Mouse (Mus musculus) spleen, postnatal 14 days (tissue): ENCODE results near the gene Rps6kb1.
A peak's percentile ranks its signal among the peaks of the same experiment; 100 is the strongest.

ENCODE experiments used
- DNase-seq, 2 experiments: peaks; one replicate each; pipeline ENCODE4 v3.0.0; 2021 to 2022; ENCODE audit warnings: low spot score in 2 of 2

The Rps6kb1 gene

DNA sequence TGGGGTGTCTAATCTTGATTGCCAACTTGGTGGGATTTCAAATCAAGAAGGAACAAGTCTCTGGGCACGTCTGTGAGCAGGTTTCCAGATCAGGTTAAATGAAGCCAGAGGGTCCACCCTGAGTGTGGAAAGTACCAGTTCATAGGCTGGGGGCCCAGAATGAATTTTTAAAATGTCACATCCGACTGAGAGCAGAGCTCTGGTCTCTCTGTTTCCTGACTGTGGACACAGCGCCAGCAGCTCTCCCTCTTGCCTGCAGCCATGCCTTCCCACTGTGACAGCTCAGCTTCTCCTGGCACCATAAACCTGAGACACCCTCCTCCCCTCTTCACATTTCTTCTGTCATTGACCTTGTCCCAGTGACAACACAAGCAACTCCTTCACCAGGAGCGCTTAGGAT lies 75.6 kb downstream of the Rps6kb1 start:
- DNase-seq: no peak

DNA sequence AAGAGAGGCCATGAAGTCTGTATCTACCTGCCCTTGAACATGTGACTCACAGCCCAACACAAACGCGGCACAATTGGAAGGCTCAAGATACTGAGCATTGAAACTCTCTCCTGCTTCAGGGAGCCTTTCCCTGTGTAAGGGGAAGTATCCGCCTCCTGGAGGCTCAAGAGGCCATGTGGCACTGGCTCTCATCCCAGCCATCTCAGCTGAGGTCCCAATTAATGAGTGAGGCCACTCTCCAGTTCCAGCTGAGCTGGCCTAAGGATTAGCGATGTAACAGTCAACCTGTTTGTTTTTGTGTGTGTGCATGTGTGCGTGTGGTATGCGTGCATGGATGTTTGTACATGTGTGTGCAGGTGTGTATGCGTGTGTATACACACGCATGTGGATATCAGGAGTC lies 76.3 kb downstream of the Rps6kb1 start:
- DNase-seq: no peak

DNA sequence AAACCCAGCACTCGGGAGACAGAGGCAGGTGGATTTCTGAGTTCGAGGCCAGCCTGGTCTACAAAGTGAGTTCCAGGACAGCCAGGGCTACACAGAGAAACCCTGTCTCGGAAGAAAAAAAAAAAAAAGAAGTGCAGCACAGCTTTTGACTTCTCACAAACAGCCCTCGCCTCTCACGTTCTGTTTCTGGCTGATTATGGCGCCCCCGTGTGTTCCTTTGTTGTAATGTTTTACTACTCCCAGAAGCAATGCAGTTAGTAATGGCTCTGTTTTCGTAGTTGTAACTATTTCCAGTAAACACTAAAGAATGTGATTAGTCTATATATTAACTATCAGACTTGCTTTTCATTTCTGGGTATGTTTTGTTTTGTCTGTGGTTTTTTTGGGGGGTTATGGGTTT lies 80.3 kb downstream of the Rps6kb1 start:
- peak; percentile 25 to 64 for DNase-seq

DNA sequence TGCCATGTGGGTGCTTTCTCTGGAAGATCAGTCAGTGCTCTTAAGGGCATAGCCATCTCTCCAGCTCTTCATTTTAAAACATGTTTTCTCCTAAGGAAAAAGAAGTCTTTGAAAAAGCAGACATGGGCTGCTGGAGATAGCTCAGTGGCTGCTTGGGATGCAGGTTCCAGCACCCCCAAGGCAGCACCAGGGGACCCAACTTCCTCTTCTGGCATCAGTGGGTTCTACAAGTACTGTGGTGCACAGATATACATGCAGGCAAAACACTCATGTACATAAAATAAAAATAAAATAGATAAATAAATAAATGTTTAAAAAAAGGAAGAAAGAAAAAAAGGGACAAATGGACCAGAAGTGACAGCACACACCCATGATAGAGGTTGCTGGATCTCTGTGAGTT lies 82.0 kb downstream of the Rps6kb1 start:
- no peak for DNase-seq

DNA sequence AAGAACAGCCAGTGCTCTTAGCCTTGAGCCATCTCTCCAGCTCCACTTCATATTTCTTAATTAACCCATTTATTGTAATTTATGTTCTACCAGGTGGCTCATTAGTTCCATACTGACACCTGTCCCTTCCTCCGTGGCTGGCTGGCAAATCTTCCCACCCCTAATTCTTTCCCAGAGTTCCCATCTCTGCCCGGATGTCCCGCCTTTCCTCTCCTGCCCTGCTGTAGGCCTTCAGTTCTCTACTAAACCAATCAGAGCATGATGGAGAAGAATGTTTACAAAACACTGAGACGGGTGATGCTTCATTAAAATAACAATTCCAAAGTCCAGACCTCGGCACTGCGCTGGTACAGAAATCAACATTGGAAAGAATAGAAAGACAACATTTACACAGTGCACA lies 85.7 kb downstream of the Rps6kb1 start:
- DNase-seq: no peak

DNA sequence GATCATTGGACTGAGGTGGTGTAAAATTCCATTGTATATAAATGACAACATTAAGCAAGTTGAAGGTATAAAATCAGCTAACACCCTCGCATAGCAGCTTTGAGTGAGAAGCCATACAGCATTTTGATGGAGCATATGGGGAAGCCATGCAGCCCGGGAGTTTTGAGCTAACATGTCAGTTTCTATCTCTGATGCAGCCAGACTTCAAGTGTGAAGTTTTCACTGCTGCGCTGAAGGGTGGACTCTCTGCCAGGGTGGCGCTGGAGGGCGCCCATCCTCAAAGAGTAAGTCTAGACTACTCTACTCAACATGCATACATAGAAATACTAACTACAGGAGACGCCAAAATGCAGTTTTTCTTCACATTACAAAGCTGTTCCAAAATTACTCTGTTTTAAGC lies 87.1 kb downstream of the Rps6kb1 start:
- DNase-seq: no peak

DNA sequence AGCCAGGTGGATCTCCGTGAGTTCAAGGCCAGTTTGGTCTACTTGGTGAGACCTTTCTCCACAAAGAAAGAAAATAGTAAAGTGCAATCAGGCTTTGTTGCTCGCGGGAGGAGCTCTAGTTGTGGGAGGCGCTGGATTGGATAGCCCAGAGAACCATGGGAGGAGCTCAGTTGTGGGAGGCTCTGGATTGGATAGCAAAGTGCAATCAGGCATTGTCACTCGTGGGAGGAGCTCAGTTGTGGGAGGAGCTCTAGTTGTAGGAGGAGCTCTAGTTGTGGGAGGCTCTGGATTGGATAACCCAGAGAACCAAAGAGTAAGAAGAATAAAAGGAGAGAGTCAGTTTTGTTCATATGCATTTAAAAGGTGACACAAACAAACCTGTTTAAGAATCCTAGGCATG lies 90.6 kb downstream of the Rps6kb1 start:
- no peak for DNase-seq
